8 mouse cellular contexts compared by ENCODE assay signal in the genomic region with DNA sequence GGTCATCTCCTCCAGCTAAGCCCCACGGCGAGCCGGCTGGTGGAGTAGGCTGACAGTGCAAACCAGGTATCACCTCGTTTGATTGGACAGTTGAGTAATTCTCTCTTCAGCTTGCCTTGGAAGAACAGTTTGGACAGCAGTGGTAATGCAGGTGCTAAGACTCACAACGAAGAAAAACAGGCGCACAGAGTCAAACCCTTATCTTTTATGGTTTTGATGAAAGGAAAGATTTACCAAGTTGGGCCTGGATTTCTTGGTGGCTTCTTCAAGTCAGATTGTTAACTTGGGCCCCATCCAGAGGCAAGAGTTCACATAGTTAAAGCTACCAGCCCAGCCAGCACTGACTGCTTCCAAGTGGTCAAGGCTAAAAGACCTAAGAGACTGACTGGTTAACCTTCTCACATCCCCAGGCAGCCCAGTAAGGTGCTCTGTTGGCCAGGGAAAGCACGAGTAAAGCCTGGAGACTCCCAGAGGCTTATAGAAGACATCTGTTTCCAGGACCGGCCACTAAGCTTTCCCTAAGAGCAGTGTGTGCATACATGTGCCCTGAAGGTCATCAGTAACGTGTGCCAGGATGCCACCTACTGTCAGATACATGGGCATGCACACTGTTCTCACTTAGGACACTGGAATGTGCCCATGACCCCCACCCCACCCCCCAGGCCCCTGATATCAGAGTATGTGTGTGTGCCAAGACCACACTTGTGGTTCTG.
DNase-seq lines count a peak whose midpoint lies in the region; ATAC-seq lines count a peak whose summit lies in the region.

No protein-coding gene starts in this region.

- peak; percentile 49 for DNase-seq in embryo, embryonic 10 days (ENCODE audit: low spot score)
- no peak for DNase-seq in embryo, embryonic 9.5 days (ENCODE audit: extremely low spot score)
- DNase-seq in 3T3-L1 (ENCODE audit: low read depth, low spot score) = peak; percentile 63
- DNase-seq in liver = peak; percentile 31
- DNase-seq in urinary bladder, postnatal 36 days (ENCODE audit: low spot score in 2 of 2) = no peak
- DNase-seq in frontal cortex, postnatal 14 days (ENCODE audit: low spot score in 2 of 2) = no peak
- no peak for DNase-seq in adrenal gland, postnatal 25 days

- no peaks in the 10 kb centered on the region for H3K27me3 ChIP-seq in embryonic facial prominence, embryonic 15.5 days

- H3K36me3 ChIP-seq in embryonic facial prominence, embryonic 15.5 days = no peaks in the 10 kb centered on the region

- no peak overlapping the region for H3K27ac ChIP-seq in embryonic facial prominence, embryonic 15.5 days (replicated peaks)

- no peak overlapping the region for H3K4me2 ChIP-seq in embryonic facial prominence, embryonic 15.5 days (replicated peaks)

- WGBS in embryonic facial prominence, embryonic 15.5 days = 55% methylated on average over 9 of the region's 9 CpGs

- H3K4me1 ChIP-seq in embryonic facial prominence, embryonic 15.5 days = no peaks in the 10 kb centered on the region

- ATAC-seq in embryonic facial prominence, embryonic 15.5 days (ENCODE audit: insufficient number of reproducible peaks, low FRiP score, low TSS enrichment, low read depth) = 0 out of 2 replicates have a peak, but pooled peaks have one; percentile 43

- H3K4me3 ChIP-seq in embryonic facial prominence, embryonic 15.5 days (replicated peaks) = no peak overlapping the region

- no peaks in the 10 kb centered on the region for H3K9me3 ChIP-seq in embryonic facial prominence, embryonic 15.5 days (replicated peaks)

- H3K9ac ChIP-seq in embryonic facial prominence, embryonic 15.5 days = no peak overlapping the region

Comparison
In these comparisons a context has a peak if more than half of its experiments do, and no peak if none do; other contexts are left out.
1. DNase-seq: peak in embryo, embryonic 10 days (single experiment), 3T3-L1 (single experiment) and liver (single experiment); none in embryo, embryonic 9.5 days (single experiment), urinary bladder, postnatal 36 days (0 of 2), frontal cortex, postnatal 14 days (0 of 2) and adrenal gland, postnatal 25 days (single experiment).